Mouse (Mus musculus): Measurements from ENCODE around the gene 2310034G01Rik.
A peak's percentile ranks its signal among the peaks of the same experiment; 100 is the strongest.

The 2310034G01Rik gene

GRCm38 (mm10) chr19:46328081-46329030 lies 21.7 kb downstream of the 2310034G01Rik start, which contains the start of gene Fbxl15:
TSS of gene Fbxl15 (plus strand) at chr19:46328184.
- DNase-seq (ENCODE audit: low spot score) = peak; percentile 87

DNA sequence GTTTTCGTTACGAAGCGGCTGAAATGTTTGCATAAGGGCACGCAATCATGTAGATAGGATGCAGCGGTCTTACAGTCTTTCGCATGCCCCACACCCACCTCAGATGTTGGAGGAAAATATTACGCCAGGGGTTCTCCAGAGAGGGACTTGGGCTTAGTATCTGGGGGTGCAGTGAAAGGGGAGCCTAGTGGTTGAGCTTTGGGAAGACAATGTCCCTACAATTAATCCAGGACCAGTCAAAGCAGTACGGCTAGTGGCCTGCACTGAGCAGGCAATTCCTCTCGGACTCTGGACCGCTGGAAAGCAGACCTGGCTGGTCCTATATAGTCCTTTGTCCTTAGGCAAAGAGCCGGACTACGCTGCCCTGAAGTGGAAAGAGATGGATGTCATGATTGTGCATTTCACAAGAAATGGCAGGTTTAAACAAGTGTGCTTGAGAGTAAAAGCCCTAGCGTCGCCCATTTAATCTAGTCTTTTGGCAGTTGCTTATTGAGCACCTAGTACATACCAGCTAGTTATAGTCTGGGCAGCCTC lies 22.5 kb downstream of the 2310034G01Rik start:
- DNase-seq (ENCODE audit: low spot score) = no peak

DNA sequence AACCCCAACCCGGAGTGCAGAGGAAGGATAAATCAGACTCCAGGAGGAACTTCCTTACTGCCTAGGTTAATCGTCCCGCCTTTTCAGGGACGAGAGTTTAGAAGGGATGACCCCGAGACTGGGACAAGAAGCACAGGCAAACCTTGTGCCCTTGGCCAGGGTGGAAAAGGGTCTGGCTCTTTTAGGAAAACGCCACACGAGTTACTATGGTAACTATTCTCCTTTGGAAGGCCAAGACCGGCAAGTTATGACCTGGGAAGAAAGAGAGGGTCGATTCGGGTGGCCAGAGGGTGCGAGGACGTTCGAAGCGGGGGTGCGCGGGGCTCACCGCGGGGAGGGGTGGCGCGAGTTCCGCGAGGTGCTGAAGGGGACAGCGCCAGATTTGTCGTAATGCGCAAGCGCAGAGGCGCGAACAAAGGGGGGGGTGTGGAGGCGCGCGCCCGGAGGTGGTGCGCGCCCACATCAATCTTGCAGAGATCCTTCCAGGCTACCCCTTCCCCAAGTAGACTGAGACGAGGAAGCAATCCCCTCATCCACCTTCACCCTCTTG lies 23.3 kb downstream of the 2310034G01Rik start, which contains the start of gene Psd:
TSS of gene Psd (minus strand) at position 401 of the 550 bp plus-strand sequence.
- DNase-seq (ENCODE audit: low spot score) = no peak

DNA sequence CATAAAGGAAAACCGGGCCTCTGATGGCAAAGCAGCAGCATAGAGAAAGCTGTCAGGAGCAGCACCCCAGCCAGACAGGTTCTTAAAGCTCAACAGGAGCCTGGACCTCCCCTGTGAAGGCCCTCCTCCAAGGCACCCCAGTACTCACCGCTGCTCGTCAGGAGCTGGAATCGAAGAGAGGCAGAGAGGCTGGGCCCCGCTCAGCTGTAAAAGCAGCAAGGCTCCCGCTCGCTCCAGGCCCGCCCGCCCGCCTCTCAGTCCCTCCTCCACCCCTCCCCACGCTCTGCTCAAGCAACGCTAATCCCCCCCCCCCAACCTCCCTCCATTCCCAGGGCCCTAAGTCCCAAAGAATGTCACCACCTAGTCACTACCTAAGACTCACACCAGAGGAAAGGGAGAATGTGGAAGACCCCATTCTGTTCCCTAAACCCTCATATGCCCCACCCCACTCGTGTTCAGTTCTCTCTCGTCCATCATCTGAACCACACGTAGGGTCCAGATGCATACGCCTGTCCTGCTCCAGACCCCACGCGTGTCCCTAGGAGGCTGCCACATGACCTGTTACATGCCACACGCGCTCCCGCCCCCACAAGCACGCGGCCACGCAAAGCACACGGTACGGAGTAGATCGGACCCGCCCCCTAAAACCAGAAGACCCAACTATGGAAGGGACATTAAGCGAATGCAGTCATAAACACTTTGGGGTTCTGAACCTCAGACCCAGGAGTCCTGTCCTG lies 23.9 kb downstream of the 2310034G01Rik start:
- DNase-seq (ENCODE audit: low spot score) = no peak

DNA sequence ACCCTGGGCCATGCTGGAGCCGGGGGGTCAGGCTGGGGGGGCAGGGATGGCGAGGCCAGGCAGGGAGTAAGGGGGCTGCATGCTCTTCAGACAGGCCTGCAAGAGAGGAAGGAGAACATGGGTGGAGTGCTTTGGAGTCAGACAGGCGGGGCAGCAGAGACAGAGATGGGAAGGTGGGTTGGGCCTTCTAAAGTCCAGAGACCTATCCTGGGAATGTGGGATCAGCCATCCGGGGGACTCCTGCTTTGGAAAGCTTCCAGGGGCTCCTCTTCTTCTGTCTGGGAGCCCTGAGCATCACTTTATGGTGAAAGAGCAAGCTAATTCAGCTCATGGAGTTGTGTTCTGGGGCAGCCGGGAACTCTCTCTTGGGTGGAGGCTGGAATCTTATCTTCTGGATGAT lies 25.2 kb downstream of the 2310034G01Rik start:
- DNase-seq (ENCODE audit: low spot score) = no peak

GRCm38 (mm10) chr19:46324366-46324765 lies 25.7 kb downstream of the 2310034G01Rik start:
- DNase-seq (ENCODE audit: low spot score) = no peak

DNA sequence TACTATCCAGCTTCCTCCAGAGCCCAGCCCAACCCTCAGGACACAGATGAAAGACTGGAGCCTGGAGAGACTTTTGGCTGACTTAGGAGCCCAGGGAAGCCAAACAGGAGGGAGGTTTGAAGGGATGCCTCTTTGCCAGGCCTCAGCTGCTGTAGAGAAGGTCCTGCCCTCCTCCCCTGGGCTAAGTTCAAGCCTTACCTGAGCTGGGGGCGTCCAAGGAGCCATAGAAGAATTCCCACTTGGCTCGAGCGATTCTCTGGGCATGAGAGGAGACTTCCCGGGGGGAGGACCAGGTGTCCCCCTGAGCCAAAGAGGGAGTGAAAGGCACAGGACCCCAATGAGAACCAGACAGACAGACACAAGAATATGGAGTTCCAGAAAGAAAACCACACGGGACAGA lies 26.4 kb downstream of the 2310034G01Rik start:
- no peak for DNase-seq (ENCODE audit: low spot score)

DNA sequence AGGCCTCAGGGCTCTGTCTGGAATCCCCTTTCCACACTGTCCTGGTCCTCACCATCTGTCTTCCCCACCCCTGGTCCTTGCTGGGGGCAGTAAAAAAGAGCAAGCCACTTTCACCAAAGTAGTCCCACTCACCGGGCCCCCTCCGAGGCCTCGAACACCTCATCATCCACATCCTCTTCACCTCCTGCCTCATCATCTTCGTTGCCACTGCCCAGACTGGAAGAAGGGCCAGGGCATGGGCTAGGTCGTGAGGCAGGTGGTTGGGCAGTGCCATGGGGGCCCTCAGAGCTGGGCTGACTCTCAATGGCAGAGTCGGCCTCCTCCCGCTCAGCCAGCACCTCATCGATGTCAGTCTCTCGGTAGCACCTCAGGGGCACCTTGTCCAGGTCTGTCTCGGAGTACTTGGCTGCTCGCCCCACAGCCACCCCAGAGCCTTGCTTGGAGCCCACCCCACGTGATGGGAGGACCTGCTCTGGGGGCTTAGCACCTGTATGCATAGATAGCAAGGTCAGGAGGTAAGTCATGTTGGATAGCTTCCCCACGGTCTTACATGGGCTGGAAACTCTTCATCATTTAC lies 27.0 kb downstream of the 2310034G01Rik start:
- DNase-seq (ENCODE audit: low spot score) = no peak

GRCm38 (mm10) chr19:46322144-46322995 lies 27.7 kb downstream of the 2310034G01Rik start:
- DNase-seq (ENCODE audit: low spot score) = no peak

DNA sequence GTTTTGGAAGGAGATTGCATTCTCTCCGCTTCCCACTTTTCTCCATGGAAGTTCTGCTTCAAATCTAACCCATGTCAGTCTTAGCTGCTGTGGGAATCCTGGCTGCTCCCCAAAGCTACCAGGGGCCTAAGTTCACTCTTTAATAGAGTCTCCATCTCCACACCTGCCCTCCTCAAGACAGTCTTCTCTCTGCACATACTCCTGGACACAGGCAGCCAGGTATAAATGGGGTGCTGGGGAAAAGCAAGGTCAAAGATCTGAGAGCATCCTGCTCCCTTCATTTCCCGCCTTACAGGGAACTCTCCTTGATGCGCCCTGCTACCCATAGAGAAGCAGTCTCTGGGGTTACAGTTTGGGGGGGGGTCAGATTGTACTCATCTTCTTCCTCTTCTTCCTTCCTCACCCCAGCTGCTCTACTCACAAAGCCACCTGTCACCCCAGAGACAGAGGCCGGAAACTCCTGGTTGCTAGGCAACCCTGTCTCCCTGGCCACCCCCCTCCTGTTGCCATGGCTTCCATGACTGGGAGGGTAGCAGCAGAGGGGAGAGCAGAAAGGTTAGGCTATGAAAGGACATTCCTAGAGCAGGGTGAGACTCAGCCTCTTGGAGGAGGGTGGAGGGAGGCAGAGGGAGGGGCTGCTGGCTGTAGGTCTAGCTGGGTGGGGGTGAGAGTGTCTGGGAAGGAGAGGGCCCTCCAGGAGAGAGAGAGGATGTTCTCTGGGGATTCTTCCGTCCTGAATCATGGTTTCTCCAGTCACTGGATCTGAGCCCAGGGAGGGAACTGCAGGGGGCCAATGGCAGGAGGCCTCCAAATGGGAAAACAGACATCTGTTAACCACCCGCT lies 28.8 kb downstream of the 2310034G01Rik start:
- DNase-seq (ENCODE audit: low spot score) = no peak

DNA sequence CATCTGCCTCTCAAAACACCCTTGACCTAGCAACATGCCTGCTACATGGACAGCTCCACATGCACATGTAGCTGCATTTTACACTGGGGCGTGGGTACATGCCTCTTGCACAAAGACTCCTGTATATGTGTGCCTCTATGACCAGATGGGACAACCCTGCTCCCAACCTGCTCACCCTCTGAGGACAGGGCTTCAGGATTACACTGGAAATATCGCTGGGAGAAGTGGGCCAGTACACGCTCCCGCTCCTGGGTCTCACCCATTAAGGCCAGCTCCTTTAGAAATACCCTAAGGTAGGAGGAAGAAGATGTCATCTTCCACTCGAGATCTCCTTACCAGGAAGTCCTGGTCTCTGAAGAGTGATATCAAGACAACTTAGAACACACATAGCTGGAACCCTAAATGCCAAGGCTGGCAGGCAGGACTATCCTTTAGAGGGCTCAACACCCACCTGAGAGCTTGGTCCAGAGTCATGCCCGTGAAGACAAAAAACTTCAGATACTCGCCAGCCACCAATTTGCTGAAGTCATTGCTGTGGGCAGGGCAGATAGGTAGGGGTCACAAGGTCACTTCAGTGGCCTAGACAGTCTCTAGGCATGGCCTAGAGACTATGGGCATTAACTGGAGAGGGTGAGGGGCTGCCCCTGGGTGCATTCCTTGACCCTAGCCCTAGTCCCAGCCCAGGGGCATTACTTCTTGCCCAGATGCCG lies 29.9 kb downstream of the 2310034G01Rik start:
- DNase-seq (ENCODE audit: low spot score) = no peak

- DNase-seq (ENCODE audit: low spot score) = no peak
Observed at GRCm38 (mm10) chr19:46318586-46319378, 31.3 kb downstream of the 2310034G01Rik start.

DNA sequence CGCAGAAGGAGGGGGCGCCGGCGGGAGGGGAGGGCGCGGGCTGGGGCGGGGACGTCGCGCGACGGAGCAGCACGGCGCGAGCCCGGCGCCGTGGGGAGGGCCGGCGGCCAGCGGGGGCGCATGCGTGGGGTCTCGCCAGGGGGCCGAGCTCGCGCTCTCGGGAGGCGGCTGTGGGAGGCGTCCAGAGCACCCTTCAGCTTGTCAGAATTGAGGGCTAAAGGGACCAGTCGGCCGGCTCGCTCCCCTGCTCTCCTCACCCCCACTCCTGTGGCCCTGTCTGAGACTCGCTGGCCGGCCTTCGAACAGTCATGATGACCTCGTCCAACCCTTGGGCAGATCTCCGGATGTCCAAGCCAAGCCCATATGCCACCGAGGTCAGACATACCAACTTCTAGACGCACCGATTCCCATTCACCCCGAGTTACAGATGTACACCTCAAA lies 32.1 kb downstream of the 2310034G01Rik start:
- no peak for DNase-seq (ENCODE audit: low spot score)

GRCm38 (mm10) chr19:46317546-46317885 lies 32.6 kb downstream of the 2310034G01Rik start:
- no peak for DNase-seq (ENCODE audit: low spot score)

GRCm38 (mm10) chr19:46316846-46317545 lies 33.1 kb downstream of the 2310034G01Rik start:
- no peak for DNase-seq (ENCODE audit: low spot score)

DNA sequence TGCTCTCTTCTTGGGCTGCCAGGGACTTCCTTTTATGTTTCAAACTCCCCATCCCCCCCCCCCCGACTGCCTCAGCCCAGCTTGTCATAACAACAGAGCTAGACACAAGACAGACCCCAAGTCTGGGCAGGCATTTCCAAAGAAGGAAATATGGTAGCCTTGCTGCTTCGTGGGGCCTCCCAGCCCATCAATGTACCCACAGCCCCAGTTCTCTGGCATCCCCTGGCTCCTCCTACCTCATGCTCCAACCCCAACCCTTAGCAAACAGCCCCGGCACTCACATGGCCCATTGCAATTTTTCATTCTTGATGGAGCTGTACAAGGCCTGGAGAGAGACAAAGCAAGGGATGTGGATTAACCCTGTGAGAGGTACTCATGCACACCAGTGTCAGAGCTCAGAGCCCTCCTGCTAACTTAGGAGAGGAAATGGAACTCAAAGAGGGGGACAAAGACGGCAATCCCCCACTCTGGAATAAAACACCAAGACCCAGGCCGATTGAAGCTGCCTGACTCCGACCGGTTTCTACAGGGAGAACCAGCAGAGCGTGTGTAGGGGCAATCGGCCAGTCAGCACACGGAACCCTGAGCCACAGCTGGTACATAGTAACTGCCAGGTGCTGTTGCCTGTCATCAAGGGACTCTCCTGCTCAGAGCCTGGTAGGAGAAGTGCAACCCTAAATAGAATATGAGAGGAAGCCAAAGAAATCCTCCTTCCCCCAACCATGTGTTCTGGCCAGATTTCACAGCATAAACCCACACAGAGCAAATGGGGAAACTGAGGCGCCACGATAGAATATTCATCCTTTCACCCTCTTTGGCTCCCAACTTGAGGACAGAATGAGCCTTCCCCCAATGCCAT lies 34.1 kb downstream of the 2310034G01Rik start:
- no peak for DNase-seq (ENCODE audit: low spot score)

Data from layer of hippocampus, adult 9-10 months (tissue).